Mouse (Mus musculus): ENCODE results near the gene Pla1a. TPM values are rescaled to one million over a fixed set of nuclear protein-coding genes. Genes with fewer than 3 reads are reported as not detected.

The Pla1a gene
- polyA plus RNA-seq, 1 experiment from 2014 or later: 1.4 TPM

DNA sequence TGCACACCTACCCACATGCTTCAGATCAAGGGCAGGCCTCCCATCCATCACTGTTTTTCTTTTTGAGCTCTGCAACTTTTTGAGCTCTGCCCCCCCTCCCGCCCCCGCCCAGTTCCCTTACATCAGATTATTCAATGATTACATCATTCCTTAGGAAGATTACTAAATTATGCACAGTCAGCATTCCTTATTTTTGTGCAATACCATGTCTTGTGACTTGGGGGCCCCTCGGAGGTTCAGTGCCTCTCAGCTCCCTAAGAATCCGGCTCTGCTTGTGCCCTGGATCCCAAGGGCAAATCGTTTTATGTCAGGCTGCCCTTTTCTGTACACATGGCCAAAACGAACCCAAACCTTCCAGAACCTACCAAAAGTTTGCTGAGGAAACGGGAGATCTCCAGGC is 18.0 kb downstream of the Pla1a start:
- Histone ChIP-seq H3K27me3 (replicated peaks) (no peaks in the 10 kb centered on the region), H3K9me3 (replicated peaks) (no peaks in the 10 kb centered on the region), H3K36me3 (no peaks in the 10 kb centered on the region), H3K9ac (replicated peaks) (no peak overlapping the region), H3K27ac (replicated peaks) (no peak overlapping the region), H3K4me2 (no peak overlapping the region), H3K4me1 (no peaks in the 10 kb centered on the region), H3K4me3 (replicated peaks) (no peak overlapping the region)
- no peak for ATAC-seq (ENCODE audit: low FRiP score)
- 90% methylated on average over 7 of the region's 7 CpGs for WGBS

DNA sequence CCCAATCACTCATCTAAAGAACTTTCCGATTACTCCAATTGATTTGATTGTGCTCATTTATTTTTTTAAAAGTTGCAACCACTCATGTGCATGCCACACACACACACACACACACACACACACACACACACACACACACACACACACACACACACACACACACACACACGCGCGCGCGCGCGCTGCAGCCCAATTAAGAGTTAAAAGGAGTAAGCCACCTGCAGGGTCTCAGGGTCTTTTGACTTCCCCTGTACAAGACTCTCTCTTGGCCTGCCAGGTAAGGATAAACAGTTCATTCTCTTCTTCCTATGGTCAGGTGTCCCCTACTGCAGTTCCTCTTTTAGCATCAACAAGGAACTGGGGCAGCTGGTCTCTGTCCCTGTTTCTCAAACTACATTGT is 24.5 kb downstream of the Pla1a start:
- WGBS: 99% methylated on average over 8 of the region's 8 CpGs
- Histone ChIP-seq H3K9ac (replicated peaks) (no peak overlapping the region), H3K4me2 (no peak overlapping the region), H3K36me3 (no peaks in the 10 kb centered on the region), H3K9me3 (replicated peaks) (no peaks in the 10 kb centered on the region), H3K27ac (replicated peaks) (no peak overlapping the region), H3K4me3 (replicated peaks) (no peak overlapping the region), H3K4me1 (no peaks in the 10 kb centered on the region), H3K27me3 (replicated peaks) (no peaks in the 10 kb centered on the region)
- ATAC-seq (ENCODE audit: low FRiP score): no peak

DNA sequence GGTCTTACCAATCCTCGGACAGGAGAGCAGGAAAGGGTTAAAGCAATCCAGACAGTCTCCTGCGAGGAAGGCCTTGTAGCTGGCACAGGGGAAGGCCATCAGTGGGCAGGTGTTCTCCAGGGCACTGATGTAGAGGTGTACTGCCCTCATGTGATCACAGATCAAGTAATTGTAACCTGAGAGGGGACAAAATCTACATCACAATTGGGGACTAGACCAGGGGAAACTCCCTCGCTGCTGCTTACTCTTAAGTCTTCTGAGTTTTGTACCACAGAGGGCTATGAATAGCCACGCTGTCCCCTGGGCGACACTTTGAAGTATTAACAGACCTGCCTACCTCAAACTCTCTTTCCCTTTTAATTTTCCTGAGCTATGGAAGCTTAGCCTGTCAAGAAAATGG is 25.4 kb downstream of the Pla1a start:
- H3K4me1 ChIP-seq: no peaks in the 10 kb centered on the region
- H3K9me3 ChIP-seq (replicated peaks): no peaks in the 10 kb centered on the region
- no peak overlapping the region for H3K4me2 ChIP-seq
- no peaks in the 10 kb centered on the region for H3K27me3 ChIP-seq (replicated peaks)
- no peak overlapping the region for H3K4me3 ChIP-seq (replicated peaks)
- no peak overlapping the region for H3K9ac ChIP-seq (replicated peaks)
- WGBS: 33% methylated on average over 5 of the region's 5 CpGs
- H3K36me3 ChIP-seq: no peaks in the 10 kb centered on the region
- ATAC-seq (ENCODE audit: low FRiP score): no peak
- no peak overlapping the region for H3K27ac ChIP-seq (replicated peaks)

DNA sequence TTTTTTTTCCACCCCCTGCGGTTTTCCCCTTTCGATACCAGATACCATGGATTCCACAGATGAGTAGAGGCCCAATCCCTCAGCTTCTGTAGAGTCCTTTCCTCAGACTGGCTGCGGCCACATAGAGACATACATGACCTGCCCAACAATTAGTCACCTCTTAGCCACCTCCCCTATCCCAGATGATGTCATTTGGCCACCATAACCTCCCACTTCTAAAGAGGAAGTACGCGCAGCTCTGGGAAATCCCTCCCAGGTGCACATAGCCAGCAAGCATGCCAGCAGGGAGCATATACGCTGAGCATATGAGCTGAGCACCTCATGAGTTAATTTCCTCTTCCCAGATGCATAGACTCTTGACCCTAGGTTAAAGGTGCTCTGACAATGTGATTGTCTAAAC is 26.2 kb downstream of the Pla1a start:
- WGBS: 91% methylated on average over 6 of the region's 6 CpGs
- H3K9me3 ChIP-seq (replicated peaks): no peaks in the 10 kb centered on the region
- H3K9ac ChIP-seq (replicated peaks): no peak overlapping the region
- no peak overlapping the region for H3K27ac ChIP-seq (replicated peaks)
- ATAC-seq (ENCODE audit: low FRiP score): no peak
- no peak overlapping the region for H3K4me2 ChIP-seq
- no peak overlapping the region for H3K4me3 ChIP-seq (replicated peaks)
- H3K36me3 ChIP-seq: no peaks in the 10 kb centered on the region
- H3K27me3 ChIP-seq (replicated peaks): no peaks in the 10 kb centered on the region
- H3K4me1 ChIP-seq: no peaks in the 10 kb centered on the region

DNA sequence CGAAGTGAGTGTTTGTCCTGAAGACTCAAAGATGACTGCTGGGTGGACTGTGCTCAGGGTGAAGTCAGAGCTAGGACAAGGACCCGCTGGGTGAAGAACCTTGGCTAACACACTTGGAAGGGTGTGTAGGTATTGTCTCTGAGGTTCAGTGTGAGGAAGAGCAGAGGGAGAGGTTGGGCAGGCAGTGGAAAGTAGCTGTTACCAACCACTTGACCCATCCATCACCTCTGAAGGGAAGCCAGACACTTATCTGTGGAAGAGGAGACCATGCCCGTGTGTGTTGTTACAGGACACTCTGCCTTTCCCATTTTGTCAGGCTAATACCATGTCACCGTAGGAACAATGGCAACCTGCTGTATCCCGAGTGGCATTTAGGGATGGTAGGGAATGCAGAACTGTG is 26.7 kb downstream of the Pla1a start:
- no peaks in the 10 kb centered on the region for H3K27me3 ChIP-seq (replicated peaks)
- H3K27ac ChIP-seq (replicated peaks): no peak overlapping the region
- no peak overlapping the region for H3K4me2 ChIP-seq
- no peaks in the 10 kb centered on the region for H3K9me3 ChIP-seq (replicated peaks)
- WGBS: 76% methylated on average over 5 of the region's 5 CpGs
- no peaks in the 10 kb centered on the region for H3K4me1 ChIP-seq
- H3K9ac ChIP-seq (replicated peaks): no peak overlapping the region
- no peak for ATAC-seq (ENCODE audit: low FRiP score)
- H3K4me3 ChIP-seq (replicated peaks): no peak overlapping the region
- H3K36me3 ChIP-seq: no peaks in the 10 kb centered on the region

DNA sequence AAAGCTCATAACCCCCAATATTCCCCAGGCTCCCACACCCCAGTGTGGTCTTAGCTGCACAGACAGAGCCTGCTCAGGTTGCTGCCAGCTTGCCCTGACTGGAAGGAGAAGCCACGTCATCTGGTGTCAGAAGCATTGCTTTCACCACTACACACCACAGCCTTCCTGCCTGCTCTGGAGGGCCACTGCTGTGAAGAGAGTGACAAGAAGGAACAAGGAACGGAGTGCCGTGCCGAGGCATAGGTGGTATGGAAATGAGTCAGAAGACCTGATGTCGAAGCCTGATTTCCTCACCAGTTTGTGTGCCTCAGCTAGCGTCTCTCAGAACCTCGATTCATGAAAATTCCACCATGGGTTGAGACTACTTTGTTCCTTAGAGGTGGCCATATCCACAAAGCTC is 29.3 kb downstream of the Pla1a start:
- H3K4me2 ChIP-seq: no peak overlapping the region
- 89% methylated on average over 7 of the region's 7 CpGs for WGBS
- no peak overlapping the region for H3K27ac ChIP-seq (replicated peaks)
- no peak overlapping the region for H3K9ac ChIP-seq (replicated peaks)
- H3K27me3 ChIP-seq (replicated peaks): no peaks in the 10 kb centered on the region
- H3K36me3 ChIP-seq: no peaks in the 10 kb centered on the region
- H3K4me1 ChIP-seq: peaks cover 16% of the 10 kb centered on the region
- H3K4me3 ChIP-seq (replicated peaks): no peak overlapping the region
- no peaks in the 10 kb centered on the region for H3K9me3 ChIP-seq (replicated peaks)
- ATAC-seq (ENCODE audit: low FRiP score): no peak

DNA sequence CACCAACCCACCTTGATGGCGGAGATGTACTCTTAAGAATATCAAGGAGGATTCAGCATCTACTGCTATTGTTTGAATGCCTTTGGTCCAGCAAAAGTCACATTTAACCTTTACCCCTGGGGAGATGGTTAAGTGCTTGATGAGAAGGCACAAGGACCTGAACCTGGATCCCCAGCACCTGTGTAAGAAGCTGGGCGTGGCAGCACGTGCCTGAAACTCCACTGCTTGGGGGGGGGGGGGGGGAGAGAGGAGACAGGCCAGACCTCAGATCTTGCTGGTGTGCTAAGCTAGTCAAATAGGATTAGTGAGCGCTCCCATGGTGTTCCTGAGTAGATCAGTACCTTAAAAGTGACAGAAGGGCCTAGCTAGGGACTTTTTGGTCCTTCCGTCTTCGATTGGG is 31.5 kb downstream of the Pla1a start:
- Histone ChIP-seq H3K27ac (replicated peaks) (no peak overlapping the region), H3K36me3 (no peaks in the 10 kb centered on the region), H3K27me3 (replicated peaks) (no peaks in the 10 kb centered on the region), H3K9ac (replicated peaks) (no peak overlapping the region), H3K4me2 (no peak overlapping the region), H3K9me3 (replicated peaks) (no peaks in the 10 kb centered on the region), H3K4me1 (peaks cover 16% of the 10 kb centered on the region), H3K4me3 (replicated peaks) (no peak overlapping the region)
- no peak for ATAC-seq (ENCODE audit: low FRiP score)
- 96% methylated on average over 6 of the region's 6 CpGs for WGBS

DNA sequence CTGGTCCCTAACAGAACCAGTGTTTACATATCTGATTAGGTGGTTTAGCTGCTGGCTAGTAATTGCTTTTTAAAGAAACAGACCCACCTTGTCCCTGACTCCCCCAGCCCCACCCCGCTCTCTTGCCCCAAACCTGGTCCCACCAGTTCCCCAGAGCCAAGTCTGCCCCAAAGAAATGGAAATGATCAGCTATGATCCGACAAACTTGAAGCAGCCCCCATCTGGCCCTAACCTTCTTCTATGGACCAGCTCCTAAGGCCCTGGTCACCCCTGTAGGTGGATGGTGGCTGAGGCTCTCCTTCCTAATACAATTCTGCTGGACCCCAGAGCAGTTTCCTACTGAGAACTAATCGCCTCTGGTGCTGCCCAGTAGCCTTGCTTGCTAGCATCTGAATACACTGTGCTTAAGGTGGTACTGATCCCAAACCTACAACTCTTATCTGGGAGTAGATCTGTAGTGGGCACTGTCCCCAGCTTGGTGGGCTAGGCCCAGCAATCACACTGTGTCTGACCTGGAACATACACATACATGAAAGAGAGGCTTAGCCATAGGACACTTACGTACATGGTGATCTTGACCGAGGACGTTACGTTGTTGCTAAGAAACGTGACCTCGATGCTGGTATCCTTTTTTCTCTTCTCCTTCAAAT is 32.5 kb downstream of the Pla1a start:
- Histone ChIP-seq H3K4me2 (peak overlapping the region; percentile 54), H3K9ac (replicated peaks) (peak overlapping the region; percentile 36; the same call in 1 of the 2 replicates), H3K4me1 (peaks cover 16% of the 10 kb centered on the region), H3K9me3 (replicated peaks) (no peaks in the 10 kb centered on the region), H3K4me3 (replicated peaks) (peak overlapping the region; percentile 32; the same call in 1 of the 2 replicates), H3K36me3 (no peaks in the 10 kb centered on the region), H3K27ac (replicated peaks) (peak overlapping the region; percentile 83), H3K27me3 (replicated peaks) (no peaks in the 10 kb centered on the region)
- 80% methylated on average over 9 of the region's 9 CpGs for WGBS
- ATAC-seq (ENCODE audit: low FRiP score): peak; percentile 45

DNA sequence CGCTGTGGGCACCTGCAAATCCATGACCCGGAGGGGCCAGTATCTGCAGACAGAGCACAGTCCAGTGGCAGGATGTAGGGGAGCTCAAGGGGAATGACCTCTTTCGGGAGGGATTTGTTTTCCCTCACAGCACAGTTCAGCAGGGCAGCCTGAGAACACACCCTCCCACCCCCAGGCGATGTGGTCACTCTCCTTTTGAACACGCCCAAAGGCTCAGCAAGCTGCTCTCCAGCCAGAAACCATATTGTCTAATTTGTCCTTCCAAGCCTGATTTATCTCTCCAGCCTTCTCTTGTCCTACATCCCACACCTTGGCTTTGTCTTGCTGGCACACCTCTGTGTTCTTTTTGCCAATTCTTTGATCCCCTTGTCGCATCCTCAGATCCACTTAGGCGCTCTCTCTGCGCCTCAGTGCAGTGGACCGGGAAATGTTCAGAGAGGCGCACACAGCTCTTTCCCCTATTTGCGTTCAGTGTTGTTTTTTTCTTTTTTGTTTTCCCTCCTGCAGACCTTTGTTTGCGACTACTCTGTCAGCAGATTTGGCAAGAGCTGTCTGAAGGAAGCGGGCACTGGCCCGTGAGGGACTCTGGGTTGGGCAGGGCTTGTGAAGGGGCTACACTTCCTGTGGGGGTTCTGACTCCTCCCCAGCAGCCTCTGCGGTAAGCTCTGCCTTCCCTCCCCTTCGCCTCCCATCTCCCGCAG is 33.3 kb downstream of the Pla1a start:
- 17% methylated on average over 17 of the region's 17 CpGs for WGBS
- H3K9ac ChIP-seq (replicated peaks): peak overlapping the region; percentile 36; the same call in 1 of the 2 replicates
- no peaks in the 10 kb centered on the region for H3K36me3 ChIP-seq
- H3K4me2 ChIP-seq: peak overlapping the region; percentile 54
- H3K4me3 ChIP-seq (replicated peaks): peak overlapping the region; percentile 32
- H3K4me1 ChIP-seq: peaks cover 16% of the 10 kb centered on the region
- peak overlapping the region; percentile 83 for H3K27ac ChIP-seq (replicated peaks)
- no peaks in the 10 kb centered on the region for H3K27me3 ChIP-seq (replicated peaks)
- no peaks in the 10 kb centered on the region for H3K9me3 ChIP-seq (replicated peaks)
- peak; percentile 95 for ATAC-seq (ENCODE audit: low FRiP score)

DNA sequence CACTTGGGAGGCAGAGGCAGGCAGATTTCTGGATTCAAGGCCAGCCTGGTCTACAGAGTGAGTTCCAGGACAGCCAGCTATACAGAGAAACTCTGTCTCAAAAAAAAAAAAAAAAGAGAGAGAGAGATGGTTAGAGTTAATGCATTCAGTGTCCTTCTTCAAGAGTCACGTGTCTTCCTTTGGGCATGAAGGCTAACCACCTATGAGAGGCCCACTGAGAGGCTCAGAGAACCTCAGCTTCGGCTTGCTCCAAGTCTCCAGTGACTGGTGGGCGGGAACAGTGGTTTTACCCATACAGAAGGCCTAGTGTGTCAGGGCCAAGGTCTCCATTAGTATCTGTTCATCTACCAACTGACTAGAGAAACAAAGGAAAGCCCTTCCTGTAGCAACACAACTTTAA is 33.9 kb downstream of the Pla1a start:
- no peak; the same call in 1 of the 2 replicates for ATAC-seq (ENCODE audit: low FRiP score)

DNA sequence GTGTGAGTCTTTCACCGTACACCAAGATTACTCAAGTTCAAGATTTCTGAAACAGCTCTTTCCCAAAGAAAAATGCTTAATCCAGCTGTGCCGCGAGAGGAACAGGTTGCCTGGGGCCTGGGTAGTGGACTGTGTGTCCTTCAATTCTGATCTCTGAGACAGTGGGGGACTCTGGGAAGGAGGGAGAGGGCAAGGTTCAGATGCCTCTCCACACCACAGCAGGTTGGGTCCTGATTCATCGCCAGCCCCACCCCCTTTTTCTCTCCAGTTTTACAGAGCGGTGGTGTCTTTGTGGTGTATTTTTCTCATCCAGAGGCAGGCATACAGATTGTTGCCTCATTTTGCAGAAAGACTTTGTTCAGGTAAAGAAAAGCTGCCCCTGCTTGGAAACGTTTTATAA is 34.7 kb downstream of the Pla1a start:
- H3K4me1 ChIP-seq: peaks cover 16% of the 10 kb centered on the region
- no peaks in the 10 kb centered on the region for H3K9me3 ChIP-seq (replicated peaks)
- H3K27me3 ChIP-seq (replicated peaks): no peaks in the 10 kb centered on the region
- H3K9ac ChIP-seq (replicated peaks): no peak overlapping the region
- no peak overlapping the region for H3K4me3 ChIP-seq (replicated peaks)
- no peak overlapping the region for H3K4me2 ChIP-seq
- 93% methylated on average over 6 of the region's 6 CpGs for WGBS
- ATAC-seq (ENCODE audit: low FRiP score): no peak
- no peaks in the 10 kb centered on the region for H3K36me3 ChIP-seq
- no peak overlapping the region for H3K27ac ChIP-seq (replicated peaks)

More for the DNA sequence above, 33.9 kb downstream of the Pla1a start:
- no peak overlapping the region for H3K4me3 ChIP-seq (replicated peaks)
- no peaks in the 10 kb centered on the region for H3K27me3 ChIP-seq (replicated peaks)
- no peak overlapping the region for H3K9ac ChIP-seq (replicated peaks)
- H3K9me3 ChIP-seq (replicated peaks): no peaks in the 10 kb centered on the region
- 82% methylated on average over 3 of the region's 3 CpGs for WGBS
- no peaks in the 10 kb centered on the region for H3K36me3 ChIP-seq
- peak overlapping the region; percentile 54 for H3K4me2 ChIP-seq
- H3K27ac ChIP-seq (replicated peaks): peak overlapping the region; percentile 83
- peaks cover 16% of the 10 kb centered on the region for H3K4me1 ChIP-seq

DNA sequence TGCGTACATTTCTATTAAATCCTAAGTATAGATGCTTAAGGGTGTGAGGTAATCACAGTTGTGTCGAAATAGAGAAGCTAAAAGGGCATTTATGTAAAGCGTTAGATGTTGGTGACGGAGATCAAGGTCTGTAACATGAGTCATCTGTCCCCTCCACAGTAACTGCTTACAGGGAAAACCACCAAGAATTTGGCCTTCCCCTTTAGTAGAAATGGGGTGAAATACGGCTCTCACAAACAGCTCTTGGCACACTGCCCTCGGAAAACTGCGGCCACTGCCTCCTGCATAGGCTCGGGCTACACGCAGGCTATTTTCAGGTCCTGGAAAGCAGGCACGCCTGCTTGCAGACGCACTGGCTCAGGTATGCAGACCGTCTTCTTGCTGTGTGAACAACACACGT is 36.8 kb downstream of the Pla1a start:
- H3K9ac ChIP-seq (replicated peaks): no peak overlapping the region
- no peak overlapping the region for H3K27ac ChIP-seq (replicated peaks)
- no peaks in the 10 kb centered on the region for H3K9me3 ChIP-seq (replicated peaks)
- H3K27me3 ChIP-seq (replicated peaks): no peaks in the 10 kb centered on the region
- H3K4me1 ChIP-seq: peaks cover 16% of the 10 kb centered on the region
- H3K36me3 ChIP-seq: no peaks in the 10 kb centered on the region
- no peak overlapping the region for H3K4me2 ChIP-seq
- H3K4me3 ChIP-seq (replicated peaks): no peak overlapping the region
- 60% methylated on average over 13 of the region's 13 CpGs for WGBS
- no peak for ATAC-seq (ENCODE audit: low FRiP score)

Measured in neural tube, embryonic 15.5 days (tissue).